Mouse (Mus musculus): ENCODE measurements at regions not wholly inside any gene's neighbourhood (a gene's known extent, or its start where the extent isn't known, plus 50 kb on each side); places are given as distances from the start of the nearest gene placed in this dataset.

- peak; percentile 48 for ATAC-seq
These were observed 141.1 kb upstream of the Plxnc1 start for GRCm38 (mm10) chr10:95085688-95086268.

- ATAC-seq: no peak
These were observed 138.9 kb upstream of the Plxnc1 start for GRCm38 (mm10) chr10:95083341-95084148.

GRCm38 (mm10) chr10:95082634-95083033 lies 138.0 kb upstream of the Plxnc1 start:
- ATAC-seq: no peak

GRCm38 (mm10) chr10:95079979-95080378 lies 135.3 kb upstream of the Plxnc1 start:
- ATAC-seq: no peak

- ATAC-seq: peak; percentile 73
These were observed 131.8 kb upstream of the Plxnc1 start for GRCm38 (mm10) chr10:95076421-95076820.

- ATAC-seq: no peak
These were observed 131.3 kb upstream of the Plxnc1 start for GRCm38 (mm10) chr10:95075897-95076296.

- no peak for ATAC-seq
These were observed 130.4 kb upstream of the Plxnc1 start for GRCm38 (mm10) chr10:95074959-95075590.

GRCm38 (mm10) chr10:95074381-95074780 lies 129.7 kb upstream of the Plxnc1 start:
- no peak for ATAC-seq

GRCm38 (mm10) chr10:95067971-95068370 lies 123.3 kb upstream of the Plxnc1 start:
- ATAC-seq: no peak

GRCm38 (mm10) chr10:95066774-95067173 lies 122.1 kb upstream of the Plxnc1 start:
- ATAC-seq: no peak

GRCm38 (mm10) chr10:95059486-95060091 lies 115.0 kb upstream of the Plxnc1 start:
- no peak for ATAC-seq

- no peak for ATAC-seq
These were observed 114.4 kb upstream of the Plxnc1 start for GRCm38 (mm10) chr10:95059078-95059477.

- no peak for ATAC-seq
These were observed 112.5 kb upstream of the Plxnc1 start for GRCm38 (mm10) chr10:95057051-95057714.

GRCm38 (mm10) chr10:95056541-95056940 lies 111.9 kb upstream of the Plxnc1 start:
- no peak for ATAC-seq

GRCm38 (mm10) chr10:95054869-95055268 lies 110.2 kb upstream of the Plxnc1 start:
- no peak for ATAC-seq

GRCm38 (mm10) chr10:95048790-95049189 lies 104.2 kb upstream of the Plxnc1 start:
- no peak for ATAC-seq

- no peak for ATAC-seq
These were observed 99.3 kb upstream of the Plxnc1 start for GRCm38 (mm10) chr10:95043978-95044377.

GRCm38 (mm10) chr10:95040258-95040895 lies 95.7 kb upstream of the Plxnc1 start:
- no peak for ATAC-seq

GRCm38 (mm10) chr10:95036043-95036697 lies 91.5 kb upstream of the Plxnc1 start:
- ATAC-seq: no peak

GRCm38 (mm10) chr10:95035371-95035770 lies 90.7 kb upstream of the Plxnc1 start:
- no peak for ATAC-seq

GRCm38 (mm10) chr10:95034566-95034965 lies 89.9 kb upstream of the Plxnc1 start:
- ATAC-seq: no peak

Data from activated CD4-positive, CD25-positive, alpha-beta regulatory T cell, adult 4 months (primary cell).